Mouse (Mus musculus) layer of hippocampus, postnatal 14 days (tissue): ENCODE results near the gene Tpm3. TPM values are rescaled to one million over a fixed set of nuclear protein-coding genes. Genes with fewer than 3 reads are reported as not detected.

Experiments
- DNase-seq, 2 experiments: peaks; one replicate each; pipeline ENCODE4 v3.0.0; 2021 to 2022; ENCODE audit warnings: low spot score in 2 of 2, mixed read lengths in 1 of 2
- long read RNA-seq, 2 experiments: library from polyadenylated mRNA; stranded (forward); transcript quantifications; one replicate each; pipeline ENCODE4 v2.0.0; 2021
- total RNA-seq, 2 experiments: library from RNA; stranded (reverse); gene quantifications; 2 replicates each; pipeline ENCODE4 v1.2.3; 2021

The Tpm3 gene
- 100 to 1,000 TPM; 193 to 202 TPM for total RNA-seq
- long read RNA-seq, experiment 1, transcript Tpm3-203 (8 exons, 1,090 nt), result minor isoform, 9 of 314 reads
- long read RNA-seq, experiment 1, transcript Tpm3-201 (8 exons, 2,230 nt), result major isoform, 60 of 314 reads
- long read RNA-seq, experiment 1, transcript Tpm3-202 (9 exons, 2,190 nt), result minor isoform, 12 of 314 reads
- long read RNA-seq, experiment 1, partial matches to known transcripts, result 8 of 314 reads
- long read RNA-seq, experiment 1, other reads (novel, unspliced or antisense), result 225 of 314 reads
- long read RNA-seq, experiment 2, transcript Tpm3-202 (9 exons, 2,190 nt), result minor isoform, 14 of 416 reads
- long read RNA-seq, experiment 2, transcript Tpm3-201 (8 exons, 2,230 nt), result major isoform, 80 of 416 reads
- long read RNA-seq, experiment 2, transcript Tpm3-203 (8 exons, 1,090 nt), result minor isoform, 11 of 416 reads
- long read RNA-seq, experiment 2, partial matches to known transcripts, result 6 of 416 reads
- long read RNA-seq, experiment 2, other reads (novel, unspliced or antisense), result 305 of 416 reads

GRCm38 (mm10) chr3:90072294-90072693 is at the start of gene Tpm3:
Tpm3 (plus strand) TSS chr3:90072649.
- DNase-seq, result no peak

GRCm38 (mm10) chr3:90034653-90035052 is 37.8 kb upstream of the Tpm3 start:
- no peak for DNase-seq

- DNase-seq, result no peak
Measured at GRCm38 (mm10) chr3:90036263-90036662, 36.2 kb upstream of the Tpm3 start.

- DNase-seq, result no peak
Measured at GRCm38 (mm10) chr3:90049691-90050090, 22.8 kb upstream of the Tpm3 start.

DNA sequence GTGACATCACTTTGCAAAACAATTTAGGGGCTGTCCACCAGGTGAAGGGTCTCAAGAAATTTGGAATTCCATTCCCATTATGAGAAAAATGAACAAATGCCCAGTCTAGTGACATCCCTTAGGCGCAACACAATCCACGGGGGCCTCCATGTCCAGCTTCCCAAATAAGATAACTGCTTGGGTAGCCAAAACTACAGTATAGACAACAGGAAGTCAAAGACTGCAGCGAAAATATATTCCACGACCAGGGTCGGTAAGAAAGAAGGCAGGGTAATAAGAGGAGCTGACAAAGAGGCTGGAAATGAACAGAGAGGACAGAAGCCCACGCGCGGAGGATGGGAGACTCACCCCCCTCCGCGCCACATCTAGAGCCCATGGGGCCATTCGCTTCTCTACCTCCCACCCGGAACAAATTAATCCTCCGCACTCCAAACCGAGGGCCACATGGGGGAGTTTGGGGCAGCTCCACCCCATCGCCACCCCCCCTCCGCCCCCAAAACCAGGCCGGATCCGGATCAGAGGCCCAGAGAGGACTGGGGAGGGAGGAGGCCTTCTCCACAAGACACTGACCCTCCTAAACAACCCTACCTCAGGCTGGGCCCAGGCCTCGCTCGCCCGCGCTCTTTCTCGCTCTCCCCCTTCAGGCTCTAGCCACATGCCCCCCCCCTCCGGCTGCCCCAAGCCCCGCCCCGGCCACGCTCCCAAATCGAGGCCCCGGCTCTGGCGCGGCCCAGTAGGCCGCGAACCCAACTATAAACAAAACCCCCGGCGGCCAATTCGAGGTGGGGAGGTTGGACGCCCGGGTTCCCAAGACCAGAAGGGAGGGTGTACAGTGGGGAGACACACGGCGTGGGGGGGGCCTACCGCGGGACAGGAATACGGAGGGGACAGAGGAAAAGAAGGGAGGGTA is 20.8 kb upstream of the Tpm3 start, which contains the start of gene 4933434E20Rik:
TSS of gene 4933434E20Rik (plus strand) at position 196 of the 910 bp plus-strand sequence.
- DNase-seq, result peak; percentile 46 to 66

- peak; percentile 87 to 95 for DNase-seq
Measured at GRCm38 (mm10) chr3:90052351-90053241, 19.9 kb upstream of the Tpm3 start, which contains the start of gene Ubap2l. Ubap2l (minus strand) TSS chr3:90052628.

DNA sequence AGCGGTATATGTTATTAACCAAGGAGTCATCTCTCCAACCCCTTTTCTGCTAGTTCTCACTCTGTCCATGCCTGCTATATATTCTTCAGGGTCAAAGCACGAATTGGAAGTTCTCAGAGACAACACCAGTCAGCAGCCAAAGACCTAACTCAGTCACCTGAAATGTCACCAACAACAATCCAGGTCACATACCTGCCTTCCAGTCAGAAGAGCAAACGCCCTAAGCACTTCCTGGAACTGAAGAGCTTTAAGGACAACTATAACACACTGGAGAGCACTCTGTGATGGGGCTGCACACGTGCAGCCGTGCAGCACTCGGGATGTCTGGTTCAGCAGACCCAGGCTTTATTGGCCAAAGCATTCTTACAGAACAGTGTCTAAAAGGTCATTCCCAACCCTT is 10.9 kb upstream of the Tpm3 start:
- DNase-seq, result no peak

DNA sequence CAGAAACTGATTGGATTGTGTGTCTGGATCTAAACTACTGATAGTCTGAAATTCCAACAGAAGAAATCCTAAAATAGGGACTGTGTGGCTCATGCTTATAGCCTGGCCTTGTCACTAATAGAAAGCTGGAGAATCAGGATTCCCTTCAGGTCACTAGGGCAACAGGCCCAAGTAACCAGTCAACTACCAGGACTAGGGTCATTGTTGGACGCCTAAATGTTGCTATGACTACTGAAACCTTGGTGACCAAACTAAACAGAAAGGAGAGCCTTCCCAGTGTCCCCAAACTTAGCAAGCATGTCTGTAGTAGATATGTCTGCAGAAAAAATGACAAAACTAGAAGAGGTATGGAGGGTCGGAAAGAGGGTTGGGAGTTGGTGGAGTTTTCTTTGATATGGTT is 9.9 kb upstream of the Tpm3 start:
- DNase-seq, result no peak

DNA sequence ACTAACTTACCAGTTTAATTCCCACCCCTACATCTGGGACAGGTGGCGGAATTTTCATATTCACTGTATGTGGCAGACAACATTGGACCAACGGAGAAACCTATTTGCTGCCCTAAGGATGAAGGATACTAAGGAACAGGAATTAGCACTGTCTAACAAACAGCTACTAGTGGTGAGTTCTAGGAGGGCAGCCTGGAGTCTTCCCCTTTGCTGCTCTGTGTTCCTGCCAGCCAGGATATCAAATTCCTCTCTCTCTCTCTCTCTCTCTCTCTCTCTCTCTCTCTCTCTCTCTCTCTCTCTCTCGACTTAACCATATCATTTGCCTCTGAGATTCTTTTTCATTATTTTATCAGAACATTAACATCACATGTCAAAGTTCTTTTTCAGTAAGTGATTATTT is 8.1 kb upstream of the Tpm3 start:
- no peak for DNase-seq

GRCm38 (mm10) chr3:90065553-90065952 is 6.9 kb upstream of the Tpm3 start:
- DNase-seq, result peak; percentile 24 to 40

GRCm38 (mm10) chr3:90067851-90068250 is 4.6 kb upstream of the Tpm3 start:
- no peak for DNase-seq

DNA sequence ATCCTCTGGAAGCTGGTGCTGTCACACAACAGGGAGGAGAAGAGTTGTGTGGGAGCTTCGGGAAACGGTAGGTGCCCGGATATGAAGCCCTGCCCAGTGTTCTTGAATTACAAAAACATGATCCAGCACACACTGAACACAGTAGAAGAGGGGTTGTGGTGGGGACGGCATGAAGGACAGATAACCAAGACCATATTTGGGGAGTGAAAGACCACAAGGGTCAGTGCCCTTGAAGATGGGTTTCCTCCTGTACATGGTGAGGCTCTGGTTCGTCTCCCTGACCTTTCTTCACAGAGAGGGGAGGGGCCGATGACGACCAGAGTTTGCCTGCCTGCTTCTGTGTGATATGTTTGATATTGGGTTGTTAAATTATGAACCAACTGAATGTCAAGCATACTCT is 2.8 kb upstream of the Tpm3 start:
- no peak for DNase-seq

GRCm38 (mm10) chr3:90076921-90077716 is 4.7 kb downstream of the Tpm3 start:
- DNase-seq, result peak; percentile 76 to 86

DNA sequence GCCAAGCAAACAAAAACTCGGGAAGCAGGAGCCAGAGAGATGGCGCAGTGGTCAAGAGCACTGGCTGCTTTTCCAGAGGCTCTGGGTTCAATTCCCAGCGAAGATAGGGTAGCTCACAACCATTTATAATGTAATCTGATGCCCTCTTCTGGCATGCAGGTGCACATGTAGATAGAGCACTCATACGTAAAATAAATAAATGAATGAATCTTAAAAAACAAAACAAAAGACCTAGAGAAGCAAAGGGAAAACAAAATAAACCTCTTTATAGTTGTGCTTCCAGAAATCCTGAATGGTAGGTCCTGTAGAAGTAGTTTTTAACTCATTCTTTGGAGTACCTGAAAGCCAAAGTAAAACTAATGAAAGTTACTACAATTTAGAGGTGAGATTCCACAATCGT is 5.8 kb downstream of the Tpm3 start:
- DNase-seq, result no peak

DNA sequence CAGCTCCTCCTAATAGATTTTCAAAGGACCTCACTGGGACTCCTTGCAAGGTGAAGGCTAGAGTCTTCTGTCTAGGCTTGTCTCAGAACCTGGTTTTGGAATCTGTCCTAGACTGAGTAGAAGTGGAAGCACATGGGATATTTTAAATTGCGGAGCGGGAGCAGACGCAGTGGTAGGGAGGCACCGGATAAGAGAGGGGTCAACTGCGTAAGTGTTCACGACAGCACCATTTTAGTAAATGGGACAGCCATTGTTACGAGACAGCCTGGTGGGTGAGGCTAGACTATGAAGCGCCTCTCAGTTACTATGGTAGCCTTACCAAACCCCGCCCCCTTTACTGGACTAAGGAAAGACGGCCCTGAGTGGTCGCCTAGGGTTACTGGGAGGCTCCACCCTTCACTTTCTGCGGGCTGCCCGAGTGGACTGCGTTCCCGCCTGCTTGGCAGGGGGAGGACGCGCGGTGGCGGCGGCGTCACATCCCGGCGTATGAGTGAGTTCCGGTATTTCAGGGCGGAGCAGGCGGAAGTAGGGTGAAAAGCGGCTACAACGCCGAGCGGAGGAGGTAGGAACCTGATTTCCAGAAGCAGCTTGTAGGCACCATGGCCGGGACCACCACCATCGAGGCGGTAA is 6.8 kb downstream of the Tpm3 start:
- peak; percentile 87 to 93 for DNase-seq

GRCm38 (mm10) chr3:90079763-90080497 is 7.5 kb downstream of the Tpm3 start:
- peak in 1 of 2 experiments; percentile 57 for DNase-seq

DNA sequence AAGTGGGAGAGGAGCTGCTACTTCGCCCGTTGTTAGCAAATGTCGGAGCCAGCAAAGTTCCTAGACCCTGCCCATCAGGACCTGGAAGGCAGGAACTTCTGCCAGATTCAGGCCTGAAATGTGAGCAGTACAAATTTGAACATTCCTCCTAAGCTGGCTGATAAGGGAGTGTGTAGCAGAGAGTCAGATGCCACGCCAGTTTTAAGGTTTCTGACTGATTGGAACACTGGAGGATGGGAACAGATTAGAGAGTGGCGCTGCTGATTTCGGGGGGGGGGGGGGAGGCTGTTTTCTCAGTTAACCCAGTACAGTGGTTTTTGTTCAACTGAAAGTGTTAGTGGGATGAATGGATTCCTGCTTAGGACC is 8.0 kb downstream of the Tpm3 start:
- DNase-seq, result no peak

DNA sequence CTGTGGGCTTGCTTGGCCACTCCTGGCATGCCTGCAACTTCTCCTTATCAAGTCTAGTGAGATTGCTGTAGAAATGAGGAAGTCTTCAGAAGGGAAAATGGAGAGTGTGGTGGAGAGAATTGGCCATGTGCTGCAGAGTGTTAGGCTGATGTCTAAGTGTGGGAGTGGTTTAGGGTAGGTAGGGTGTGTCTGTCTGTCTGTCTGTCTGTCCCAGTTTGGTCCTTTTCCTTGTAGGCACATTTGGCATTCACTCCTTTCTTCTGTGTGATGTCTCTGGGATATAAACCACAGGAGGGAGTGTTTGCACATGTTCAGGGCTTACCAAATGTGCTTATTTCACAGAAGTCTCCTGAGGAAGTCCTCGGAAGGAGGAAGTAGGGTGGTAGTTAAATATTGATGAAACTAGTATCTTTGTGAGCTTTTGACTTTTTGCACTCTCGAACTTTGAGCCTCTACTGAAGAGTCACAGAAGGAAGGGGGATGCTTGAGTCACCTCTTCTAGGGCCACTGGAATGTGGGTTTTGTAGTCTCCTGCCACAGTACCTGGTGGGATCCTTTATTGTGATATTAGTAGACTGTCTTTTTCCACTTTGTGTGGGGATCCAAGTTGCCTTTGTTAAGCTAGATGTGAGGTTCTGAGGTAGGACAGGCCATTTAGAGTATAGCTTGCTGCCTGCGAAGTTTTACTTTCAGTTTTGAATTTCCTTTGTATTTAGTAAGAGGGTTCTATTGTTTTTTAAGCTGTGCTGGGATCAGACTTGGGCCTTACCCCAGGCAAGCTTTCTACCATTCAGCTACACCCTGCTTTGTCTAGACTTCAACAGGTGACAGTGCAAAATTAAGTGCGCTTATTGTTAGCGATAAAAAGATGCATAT is 9.2 kb downstream of the Tpm3 start:
- no peak for DNase-seq
